Mouse (Mus musculus): Measurements from ENCODE around the gene Zbtb16.

The Zbtb16 gene

DNA sequence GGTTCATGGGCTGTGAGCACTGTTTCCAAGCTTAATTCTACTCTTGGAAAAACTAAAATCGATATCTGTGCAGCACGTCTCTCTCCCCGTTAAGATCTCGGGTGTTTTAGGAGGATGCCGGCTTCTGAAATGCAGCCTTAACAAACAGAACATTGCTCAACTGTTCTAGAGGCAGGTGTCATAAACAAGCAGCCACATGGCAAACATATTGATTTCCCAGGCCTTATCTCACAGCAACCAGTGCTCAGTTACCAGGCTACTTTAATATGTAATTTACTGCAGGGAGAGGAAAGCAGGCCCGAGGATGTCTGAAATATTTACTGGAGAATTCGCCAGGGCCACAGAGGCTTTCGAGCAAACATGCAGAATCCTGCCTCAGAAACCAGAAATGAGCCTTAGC, 35.4 kb downstream of the Zbtb16 start:
- no peak for DNase-seq

- no peak for DNase-seq
Observed at GRCm38 (mm10) chr9:48798044-48798443, 38.0 kb downstream of the Zbtb16 start.

- no peak for DNase-seq
Observed at GRCm38 (mm10) chr9:48796267-48796822, 39.7 kb downstream of the Zbtb16 start.

GRCm38 (mm10) chr9:48795740-48796139, 40.3 kb downstream of the Zbtb16 start:
- DNase-seq, result no peak

DNA sequence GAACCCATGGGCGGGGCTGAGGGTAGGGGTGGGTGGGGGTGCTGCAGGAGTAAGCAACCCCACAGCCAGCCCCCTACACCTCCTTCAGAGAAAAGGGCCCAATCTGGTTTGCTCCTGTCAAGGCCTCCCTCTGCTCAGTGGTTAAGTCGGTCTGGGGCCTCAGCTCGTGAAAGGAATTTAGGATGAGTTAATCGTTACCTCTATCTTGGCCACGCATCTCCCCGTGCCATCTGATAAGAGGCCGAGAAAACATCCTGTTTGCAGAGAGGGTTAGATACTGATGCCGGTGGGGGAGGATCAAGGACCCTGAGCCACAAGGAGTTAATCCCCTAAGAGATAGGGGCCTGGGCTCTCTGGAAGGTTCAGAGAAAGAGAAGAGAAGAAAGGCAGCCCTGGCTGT, 40.9 kb downstream of the Zbtb16 start:
- DNase-seq, result no peak

DNA sequence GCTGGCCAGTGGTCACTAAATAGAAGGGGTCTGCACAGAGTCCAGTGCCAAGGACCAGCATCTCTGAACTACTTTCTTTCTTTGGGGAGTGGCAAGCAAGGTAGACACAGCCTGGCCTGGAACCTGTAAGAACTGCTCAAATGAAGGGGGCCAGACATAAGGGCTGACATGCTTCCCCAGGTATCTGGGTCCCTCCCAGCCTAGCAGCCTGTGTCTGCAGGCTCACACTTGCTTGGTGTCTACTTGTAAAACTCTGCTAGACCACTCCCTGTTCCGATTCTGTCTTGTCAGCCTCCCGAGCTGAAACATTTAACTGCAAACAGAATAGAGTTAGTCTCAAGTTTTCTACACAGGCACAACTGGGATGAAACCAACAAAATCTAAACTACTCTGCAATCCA, 41.6 kb downstream of the Zbtb16 start:
- no peak for DNase-seq

- no peak for DNase-seq
Observed at GRCm38 (mm10) chr9:48793638-48794188, 42.3 kb downstream of the Zbtb16 start.

GRCm38 (mm10) chr9:48790575-48790974, 45.4 kb downstream of the Zbtb16 start:
- DNase-seq, result no peak

DNA sequence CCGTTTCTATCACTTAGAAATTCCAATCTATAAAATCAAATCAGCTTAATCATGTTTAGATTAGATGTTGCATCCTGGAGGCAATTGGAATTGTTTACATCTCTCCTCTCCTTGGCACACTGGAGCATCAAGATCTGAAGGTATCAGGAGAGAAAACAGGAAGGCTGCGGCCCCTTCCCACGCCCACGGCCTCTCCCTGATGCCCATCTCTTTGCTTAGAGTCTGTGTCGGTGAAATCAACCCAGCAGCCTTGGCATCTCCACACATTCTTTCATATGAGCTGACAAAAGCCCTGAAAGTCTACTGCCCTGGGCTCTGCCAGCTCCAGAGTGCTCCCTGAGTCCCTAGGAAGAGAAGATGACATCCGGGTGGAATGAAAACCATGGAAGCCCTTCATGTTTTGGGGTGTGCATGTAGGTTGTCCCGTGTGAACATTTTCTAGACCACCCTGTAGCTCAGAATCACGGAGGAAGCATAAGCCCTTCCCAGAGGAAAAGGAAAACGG, 48.1 kb downstream of the Zbtb16 start:
- DNase-seq, result no peak

- DNase-seq, result no peak
Observed at GRCm38 (mm10) chr9:48787321-48787720, 48.7 kb downstream of the Zbtb16 start.

- peak; percentile 19 to 44 for DNase-seq
Observed at GRCm38 (mm10) chr9:48786814-48787213, 49.2 kb downstream of the Zbtb16 start.

DNA sequence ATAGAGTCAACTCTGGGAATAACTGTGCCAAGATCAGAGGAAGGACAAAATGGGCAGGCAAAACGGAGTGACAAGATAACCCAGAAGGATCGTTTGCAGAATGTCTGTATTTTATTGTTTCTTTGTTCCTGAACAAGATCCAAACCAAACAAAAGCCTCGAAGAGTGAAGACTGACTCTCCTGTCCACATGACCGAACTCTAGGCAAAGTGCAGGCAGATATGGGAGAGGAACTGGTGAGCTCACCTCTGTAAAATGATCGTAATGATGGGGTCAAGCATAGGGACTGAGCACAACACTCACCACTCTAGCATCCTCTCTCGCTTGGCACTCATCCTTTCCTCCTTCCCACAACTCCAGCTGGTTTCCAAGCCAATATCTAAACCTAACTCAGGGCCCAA, 51.1 kb downstream of the Zbtb16 start:
- DNase-seq, result no peak

GRCm38 (mm10) chr9:48783292-48783691, 52.7 kb downstream of the Zbtb16 start:
- no peak for DNase-seq

- no peak for DNase-seq
Observed at GRCm38 (mm10) chr9:48782284-48783060, 53.5 kb downstream of the Zbtb16 start.

DNA sequence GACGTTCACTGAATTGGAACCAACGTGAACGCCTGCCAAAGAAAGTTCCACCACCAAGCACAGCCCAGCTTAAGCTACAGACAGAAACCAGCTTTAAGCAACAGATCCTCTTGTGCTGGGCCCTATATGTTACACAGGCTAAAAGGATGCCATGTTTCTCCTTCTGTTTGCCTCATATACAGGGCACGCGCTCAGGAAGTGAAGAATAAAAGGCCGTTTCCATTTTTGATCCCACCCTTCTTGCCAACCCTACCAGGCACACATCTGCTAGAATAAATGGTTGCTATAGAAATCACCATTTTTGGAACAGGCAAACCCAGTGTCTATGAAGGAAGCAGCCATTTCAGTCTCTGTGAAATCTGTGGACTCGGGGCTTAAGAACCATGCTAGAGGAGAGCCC, 59.8 kb downstream of the Zbtb16 start:
- DNase-seq, result peak in 1 of 2 experiments; percentile 19

- DNase-seq, result no peak
Observed at GRCm38 (mm10) chr9:48775561-48775960, 60.5 kb downstream of the Zbtb16 start.

DNA sequence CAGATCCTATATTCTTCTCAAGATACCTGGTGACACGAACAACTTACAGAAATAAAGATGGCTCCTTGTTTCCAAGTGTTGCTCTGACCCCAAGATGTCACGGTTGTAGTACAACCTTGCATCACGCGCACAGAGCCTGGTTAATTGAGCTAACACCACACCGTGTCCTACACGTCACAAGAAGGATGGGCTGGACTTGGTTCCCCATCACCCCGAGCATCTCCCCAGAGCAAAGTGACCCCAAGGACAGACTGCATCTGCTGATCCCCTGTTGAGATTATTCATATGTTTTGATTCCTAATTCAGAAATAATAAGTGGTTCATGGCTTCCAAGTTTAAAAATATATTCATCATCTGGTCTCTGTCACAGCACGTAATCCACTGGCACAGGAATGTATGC, 62.3 kb downstream of the Zbtb16 start:
- DNase-seq, result no peak

GRCm38 (mm10) chr9:48773130-48773529, 62.9 kb downstream of the Zbtb16 start:
- DNase-seq, result no peak

DNA sequence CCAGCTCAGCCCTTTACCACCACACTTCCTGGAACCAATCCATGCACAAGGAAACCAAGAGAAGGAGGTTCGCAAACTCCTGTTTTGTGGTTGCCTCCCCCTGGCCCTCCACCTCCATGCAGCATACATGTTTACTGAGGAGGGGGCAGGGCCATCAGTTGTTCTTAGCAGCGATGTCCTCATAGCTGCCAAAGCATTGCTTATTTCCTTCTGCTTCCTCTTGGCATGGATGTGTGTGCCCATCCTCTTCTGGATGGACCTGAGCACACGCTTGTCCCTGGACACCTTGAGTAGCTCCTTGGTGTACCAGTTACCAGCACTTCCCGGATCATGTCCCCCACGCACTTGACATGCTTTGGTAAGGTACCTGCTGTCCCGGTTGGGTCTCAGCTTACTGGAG, 64.5 kb downstream of the Zbtb16 start:
- DNase-seq, result no peak

GRCm38 (mm10) chr9:48768965-48769364, 67.1 kb downstream of the Zbtb16 start:
- no peak for DNase-seq

- no peak for DNase-seq
Observed at GRCm38 (mm10) chr9:48767666-48768432, 68.2 kb downstream of the Zbtb16 start.

DNA sequence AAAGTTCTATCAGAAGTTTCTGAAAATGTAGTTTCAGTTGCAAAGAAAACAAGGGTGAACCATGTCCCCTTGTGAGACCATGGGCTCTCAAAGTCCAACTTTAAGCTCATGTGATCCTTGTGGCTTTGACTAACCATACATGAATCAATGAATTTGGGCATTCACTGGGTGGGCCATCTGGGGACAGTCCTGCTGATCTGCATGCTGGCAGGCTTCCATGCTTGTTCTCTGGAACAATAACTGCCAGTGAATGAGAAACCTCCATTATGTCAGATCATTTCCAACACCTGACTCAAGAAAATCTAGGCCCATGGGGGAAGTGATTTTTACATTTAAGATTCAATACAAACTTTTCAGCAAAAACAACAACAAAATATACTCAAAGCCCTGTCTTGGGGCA, 70.1 kb downstream of the Zbtb16 start:
- no peak for DNase-seq

DNA sequence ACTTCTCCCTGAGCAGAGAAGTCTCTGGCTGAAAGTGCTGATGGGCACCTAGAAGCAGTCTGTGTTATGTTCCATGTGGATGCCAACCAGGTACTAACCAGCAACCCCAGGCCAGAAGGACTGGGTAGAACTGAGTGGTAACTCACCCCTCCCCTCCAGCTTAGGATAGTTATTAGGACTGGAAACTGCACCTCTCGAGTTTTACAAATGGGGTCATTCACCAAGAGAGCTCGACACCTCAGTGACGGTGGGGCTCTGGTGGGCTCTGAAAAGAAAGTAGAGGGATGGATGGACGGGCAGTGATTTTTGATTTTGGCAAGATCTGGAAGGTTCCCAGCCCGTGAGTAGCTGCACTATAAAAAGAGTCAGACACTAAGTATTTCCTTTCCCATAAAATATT, 71.7 kb downstream of the Zbtb16 start:
- no peak for DNase-seq

All from kidney, adult 8-10 months (tissue).